ENCODE assay signal across 14 mouse cellular contexts in genomic region chr7:112252065-112252464, GRCm38 (mm10). TPM values are rescaled to one million over a fixed set of nuclear protein-coding genes. Genes with fewer than 3 reads are reported as not detected.
DNase-seq lines count a peak whose midpoint lies in the region; ATAC-seq and TF ChIP-seq lines count a peak whose summit lies in the region.
"Had no signal": no experiment of that assay in that cellular context is flagged by ENCODE, and none has a peak within 500 bp of the region (broad histone marks: within the 10 kb centered on the region; RNA-seq: fewer than 3 reads in every experiment).

No protein-coding gene starts in this region.

- H3K4me1 ChIP-seq in heart, embryonic 12.5 days (replicated peaks): peaks cover 86% of the 10 kb centered on the region
- no peaks in the 10 kb centered on the region for H3K4me1 ChIP-seq in ES-E14 (ENCODE audit: control insufficient read depth in 2 of 2, insufficient read depth in 2 of 2, low read length in 2 of 2, poor library complexity in 1 of 2)
- H3K4me1 ChIP-seq in intestine, embryonic 16.5 days (ENCODE audit: control insufficient read depth, insufficient read depth, low read length): peaks cover 29% of the 10 kb centered on the region
- H3K4me1 ChIP-seq in hindbrain, embryonic 10.5 days (replicated peaks): peaks cover 10% of the 10 kb centered on the region; the same call in 1 of the 2 replicates

- 55% methylated on average over 5 of the region's 5 CpGs for WGBS in heart, embryonic 12.5 days
- WGBS in intestine, embryonic 16.5 days: 24% methylated on average over 5 of the region's 5 CpGs
- WGBS in hindbrain, embryonic 10.5 days: 82% methylated on average over 5 of the region's 5 CpGs

- H3K4me2 ChIP-seq in heart, embryonic 12.5 days: no peak overlapping the region
- H3K4me2 ChIP-seq in intestine, embryonic 16.5 days (ENCODE audit: low read depth, low read length): peak overlapping the region; percentile 29
- H3K4me2 ChIP-seq: limb, embryonic 12.5 days had no signal

- in situ Hi-C loops in ES-E14 (cut with MboI; ENCODE audit: low sequenced_read_pairs in 2 of 2, unreplicated experiment in 2 of 2): no loop called here

- peak overlapping the region; percentile 60 for H3K27ac ChIP-seq in heart, embryonic 12.5 days (ENCODE audit: poor library complexity, severe bottlenecking)
- no peak overlapping the region for H3K27ac ChIP-seq in ES-E14 (ENCODE audit: insufficient read depth, low read depth, low read length, poor library complexity, severe bottlenecking)
- peak overlapping the region; percentile 82 for H3K27ac ChIP-seq in intestine, embryonic 16.5 days (ENCODE audit: low read length)
- no peak overlapping the region for H3K27ac ChIP-seq in hindbrain, embryonic 10.5 days
- H3K27ac ChIP-seq: limb, embryonic 12.5 days had no signal

- DNase-seq in heart, adult 11 months: no peak
- no peak for DNase-seq in ES-E14 (ENCODE audit: low read depth, low spot score)
- peak; percentile 72 to 85 for DNase-seq in kidney, postnatal 25 days
- no peak for DNase-seq in cerebellum, postnatal 14 days
- no peak for DNase-seq in hindbrain, embryonic 10.5 days (ENCODE audit: low spot score)
- DNase-seq: adrenal gland, postnatal 14 days; cerebellum, adult 11 months; layer of hippocampus, adult 9-11 months; thymus, adult 2 months had no signal

- H3K36me3 ChIP-seq in heart, embryonic 12.5 days: peaks cover 62% of the 10 kb centered on the region
- no peaks in the 10 kb centered on the region for H3K36me3 ChIP-seq in ES-E14 (ENCODE audit: control insufficient read depth, insufficient read depth, low read length, poor library complexity, severe bottlenecking)
- H3K36me3 ChIP-seq in intestine, embryonic 16.5 days (ENCODE audit: control insufficient read depth, insufficient read depth, low read length): no peaks in the 10 kb centered on the region
- no peaks in the 10 kb centered on the region for H3K36me3 ChIP-seq in hindbrain, embryonic 10.5 days
- H3K36me3 ChIP-seq: limb, embryonic 12.5 days had no signal

- ATAC-seq in heart, embryonic 12.5 days (ENCODE audit: insufficient number of reproducible peaks, low FRiP score): no peak
- peak; percentile 97 for ATAC-seq in intestine, embryonic 16.5 days
- no peak for ATAC-seq in frontal cortex, adult (ENCODE audit: low TSS enrichment)
- ATAC-seq: Patski had no signal

- peak overlapping the region; percentile 32; the same call in 1 of the 2 replicates for H3K9ac ChIP-seq in heart, embryonic 12.5 days
- no peak overlapping the region for H3K9ac ChIP-seq in ES-E14 (ENCODE audit: insufficient read depth, low read depth, low read length, poor library complexity, severe bottlenecking)
- H3K9ac ChIP-seq in intestine, embryonic 16.5 days (ENCODE audit: low read depth, low read length): peak overlapping the region; percentile 44
- H3K9ac ChIP-seq: limb, embryonic 12.5 days had no signal

- no peaks in the 10 kb centered on the region for H3K9me3 ChIP-seq in heart, embryonic 12.5 days (replicated peaks)
- no peaks in the 10 kb centered on the region for H3K9me3 ChIP-seq in ES-E14 (ENCODE audit: control insufficient read depth, insufficient read depth, low read depth, low read length)
- H3K9me3 ChIP-seq in intestine, embryonic 16.5 days (ENCODE audit: control insufficient read depth, low read length): no peaks in the 10 kb centered on the region
- no peaks in the 10 kb centered on the region for H3K9me3 ChIP-seq in hindbrain, embryonic 10.5 days
- H3K9me3 ChIP-seq: limb, embryonic 12.5 days had no signal

- H3K4me3 ChIP-seq in heart, embryonic 12.5 days: no peak overlapping the region
- H3K4me3 ChIP-seq in ES-E14 (ENCODE audit: insufficient read depth in 1 of 2, low read depth in 1 of 2, low read length in 2 of 2, poor library complexity in 1 of 2, severe bottlenecking in 1 of 2): no peak overlapping the region
- no peak overlapping the region for H3K4me3 ChIP-seq in intestine, embryonic 16.5 days (ENCODE audit: low read length)
- H3K4me3 ChIP-seq in hindbrain, embryonic 10.5 days: no peak overlapping the region
- H3K4me3 ChIP-seq: limb, embryonic 12.5 days had no signal

- no peaks in the 10 kb centered on the region for H3K27me3 ChIP-seq in heart, embryonic 12.5 days (replicated peaks)
- H3K27me3 ChIP-seq in intestine, embryonic 16.5 days (replicated peaks; ENCODE audit: control insufficient read depth, insufficient read depth, low read length): no peaks in the 10 kb centered on the region
- H3K27me3 ChIP-seq in hindbrain, embryonic 10.5 days (ENCODE audit: insufficient read depth, poor library complexity, severe bottlenecking): 0 out of 2 replicates have a peak, but pooled peaks cover under 1% of the 10 kb centered on the region
- H3K27me3 ChIP-seq: limb, embryonic 12.5 days; Patski had no signal

TF ChIP-seq in ES-E14, 5 proteins besides CTCF, POLR2A, EP300 and RAD21:
- peak; percentile 88 for TF ChIP-seq MAFK (IDR thresholded peaks at IDR 0.05; ENCODE audit: insufficient read depth, low read depth, low read length)
- TF ChIP-seq CHD2 (IDR thresholded peaks at IDR 0.05; ENCODE audit: low read depth, low read length): no peak

RNA-seq across cellular contexts. Expression of gene Mical2, which starts 26.4 kb away (rescaled TPM):
- 156 and 163 TPM in 2 replicates for polyA plus RNA-seq in heart, embryonic 12.5 days (2016; fragmentation: Nextera tagmentation; extraction: Ambion mirVana)
- total RNA-seq in ES-E14 (2012; rRNA removed): 2.6 and 9.9 TPM in 2 replicates
- 18.3 and 19.0 TPM in 2 replicates for polyA plus RNA-seq in intestine, embryonic 16.5 days (2015; fragmentation: Nextera tagmentation; extraction: Ambion mirVana)
- 0.77 and 1.2 TPM in 2 replicates for polyA plus RNA-seq in hindbrain, embryonic 10.5 days (2016; fragmentation: Nextera tagmentation; extraction: Ambion mirVana)

Comparison
In these comparisons a context has a peak if more than half of its experiments do, and no peak if none do; other contexts are left out.
1. H3K27ac ChIP-seq: peak in heart, embryonic 12.5 days (single experiment) and intestine, embryonic 16.5 days (single experiment); none in ES-E14 (single experiment) and hindbrain, embryonic 10.5 days (single experiment).
2. DNase-seq: peak in kidney, postnatal 25 days (2 of 2); none in heart, adult 11 months (single experiment), ES-E14 (single experiment), cerebellum, postnatal 14 days (0 of 2) and hindbrain, embryonic 10.5 days (single experiment).